Mouse (Mus musculus) olfactory bulb, adult 2 months (tissue): ENCODE data around the gene Pou6f1.

ENCODE experiments used
- CTCF ChIP-seq: fragments of 200-500 bp; IDR thresholded peaks from 2 replicates; pipeline ENCODE4 v1.5.1; 2012; ENCODE audit warnings: low read depth, mild to moderate bottlenecking, low read length, moderate library complexity; ENCODE audit not compliant: insufficient read depth
- POLR2A ChIP-seq: fragments of 200-500 bp; IDR thresholded peaks from 2 replicates; pipeline ENCODE4 v1.6.1; 2012; ENCODE audit warnings: mild to moderate bottlenecking, low read depth, low read length, moderate library complexity; ENCODE audit not compliant: insufficient read depth

GRCm38 (mm10) chr15:100630126-100630525 lies 30.3 kb upstream of the Pou6f1 start:
- TF ChIP-seq CTCF (no peak), POLR2A (no peak)
